Mouse (Mus musculus): ENCODE data around the gene Krt28.

Gene Krt28

GRCm38 (mm10) chr11:99374803-99375202 lies at the start of gene Krt28:
Gene Krt28 (minus strand): TSS chr11:99374903.
- DNase-seq, result no peak

GRCm38 (mm10) chr11:99422159-99422558 lies 47.5 kb upstream of the Krt28 start, which contains the start of gene Krt12:
Gene Krt12 (minus strand): TSS chr11:99422259.
- no peak for DNase-seq

GRCm38 (mm10) chr11:99420586-99420985 lies 45.9 kb upstream of the Krt28 start:
- no peak for DNase-seq

- no peak for DNase-seq
These were observed 43.1 kb upstream of the Krt28 start for GRCm38 (mm10) chr11:99417819-99418218.

- DNase-seq, result no peak
These were observed 42.2 kb upstream of the Krt28 start for GRCm38 (mm10) chr11:99416902-99417301.

GRCm38 (mm10) chr11:99414463-99415147 lies 39.9 kb upstream of the Krt28 start:
- DNase-seq, result no peak

- no peak for DNase-seq
These were observed 38.5 kb upstream of the Krt28 start for GRCm38 (mm10) chr11:99413247-99413646.

GRCm38 (mm10) chr11:99406186-99406585 lies 31.5 kb upstream of the Krt28 start:
- no peak for DNase-seq

GRCm38 (mm10) chr11:99399956-99400549 lies 25.4 kb upstream of the Krt28 start:
- no peak for DNase-seq

- no peak for DNase-seq
These were observed 24.1 kb upstream of the Krt28 start for GRCm38 (mm10) chr11:99398832-99399231.

GRCm38 (mm10) chr11:99398084-99398483 lies 23.4 kb upstream of the Krt28 start:
- DNase-seq, result no peak

- no peak for DNase-seq
These were observed 22.0 kb upstream of the Krt28 start for GRCm38 (mm10) chr11:99396661-99397060.

- DNase-seq, result no peak
These were observed 21.3 kb upstream of the Krt28 start for GRCm38 (mm10) chr11:99396034-99396433.

- DNase-seq, result no peak
These were observed 17.8 kb upstream of the Krt28 start for GRCm38 (mm10) chr11:99392492-99392891.

- DNase-seq, result no peak
These were observed 16.7 kb upstream of the Krt28 start for GRCm38 (mm10) chr11:99391375-99391774.

- DNase-seq, result no peak
These were observed 16.2 kb upstream of the Krt28 start for GRCm38 (mm10) chr11:99390866-99391265.

GRCm38 (mm10) chr11:99389264-99389663 lies 14.6 kb upstream of the Krt28 start, which contains the start of gene Krt10:
Gene Krt10 (minus strand): TSS chr11:99389364.
- DNase-seq, result no peak

- no peak for DNase-seq
These were observed 14.0 kb upstream of the Krt28 start for GRCm38 (mm10) chr11:99388661-99389060.

GRCm38 (mm10) chr11:99385813-99386721 lies 11.4 kb upstream of the Krt28 start:
- DNase-seq, result peak; percentile 92

GRCm38 (mm10) chr11:99379568-99379967 lies 4.9 kb upstream of the Krt28 start:
- DNase-seq, result peak; percentile 46

- peak; percentile 49 for DNase-seq
These were observed 4.8 kb downstream of the Krt28 start for GRCm38 (mm10) chr11:99369853-99370451.

- DNase-seq, result no peak
These were observed 5.5 kb downstream of the Krt28 start for GRCm38 (mm10) chr11:99369229-99369628.

GRCm38 (mm10) chr11:99366791-99367190 lies 7.9 kb downstream of the Krt28 start:
- no peak for DNase-seq

All from cerebellum, adult 11-12 months (tissue).